Mouse (Mus musculus) mouse embryonic stem cell (cell line): ENCODE results near the gene Iqschfp.

Experiments
- in situ Hi-C, 2 experiments: fragments of 300-500 bp; cut with MboI; formaldehyde crosslinking; loops; 1 replicate in 1 of 2; 3 replicates in 1 of 2; pipeline ENCODE4 v1.14.3; 2019 to 2020; ENCODE audit warnings: low sequenced_read_pairs in 2 of 2, low pct_unique_long_range_greater_than_20kb in 1 of 2, mixed read lengths in 1 of 2; ENCODE audit not compliant: unreplicated experiment in 1 of 2

The Iqschfp gene

GRCm38 (mm10) chr3:67892026-67892705, at the start of gene Iqschfp, which contains the start of gene Iqcj:
Gene Iqschfp (plus strand): TSS chr3:67892232.
Gene Iqcj (plus strand): TSS chr3:67892220.
- in situ Hi-C loops: no loop called here

- in situ Hi-C loops: no loop called here
Observed at GRCm38 (mm10) chr3:67852397-67852796, 39.6 kb upstream of the Iqschfp start.

- in situ Hi-C loops: no loop called here
Observed at GRCm38 (mm10) chr3:67861524-67861923, 30.5 kb upstream of the Iqschfp start.

GRCm38 (mm10) chr3:67867420-67868065, 24.5 kb upstream of the Iqschfp start:
- in situ Hi-C loops: no loop called here

- in situ Hi-C loops: no loop called here
Observed at GRCm38 (mm10) chr3:67869424-67869823, 22.6 kb upstream of the Iqschfp start.

GRCm38 (mm10) chr3:67877253-67877652, 14.8 kb upstream of the Iqschfp start:
- in situ Hi-C loops: no loop called here

GRCm38 (mm10) chr3:67884335-67884734, 7.7 kb upstream of the Iqschfp start:
- in situ Hi-C loops: no loop called here

- in situ Hi-C loops: no loop called here
Observed at GRCm38 (mm10) chr3:67886176-67886575, 5.9 kb upstream of the Iqschfp start.

- in situ Hi-C loops: no loop called here
Observed at GRCm38 (mm10) chr3:67887251-67887650, 4.8 kb upstream of the Iqschfp start.

GRCm38 (mm10) chr3:67892768-67893167, 736 bp downstream of the Iqschfp start:
- in situ Hi-C loops: no loop called here

GRCm38 (mm10) chr3:67902517-67902916, 10.5 kb downstream of the Iqschfp start:
- in situ Hi-C loops: no loop called here

GRCm38 (mm10) chr3:67908586-67908985, 16.6 kb downstream of the Iqschfp start:
- in situ Hi-C loops: no loop called here

GRCm38 (mm10) chr3:67918098-67918497, 26.1 kb downstream of the Iqschfp start:
- in situ Hi-C loops: no loop called here

GRCm38 (mm10) chr3:67918634-67919259, 26.7 kb downstream of the Iqschfp start:
- in situ Hi-C loops: no loop called here

- in situ Hi-C loops: no loop called here
Observed at GRCm38 (mm10) chr3:67923095-67923494, 31.1 kb downstream of the Iqschfp start.

GRCm38 (mm10) chr3:67925453-67925852, 33.4 kb downstream of the Iqschfp start:
- in situ Hi-C loops: no loop called here

GRCm38 (mm10) chr3:67930424-67931133, 38.5 kb downstream of the Iqschfp start:
- in situ Hi-C loops: no loop called here

GRCm38 (mm10) chr3:67931181-67931580, 39.1 kb downstream of the Iqschfp start:
- in situ Hi-C loops: no loop called here

GRCm38 (mm10) chr3:67931914-67932313, 39.9 kb downstream of the Iqschfp start:
- in situ Hi-C loops: no loop called here
